Mouse (Mus musculus) stomach, postnatal 0 days (tissue): ENCODE measurements around the gene Kansl2.

ENCODE experiments used
- CTCF ChIP-seq: IDR thresholded peaks from 2 replicates; pipeline ENCODE4 v1.5.1; 2016; ENCODE audit warnings: antibody characterized with exemption, low read depth, mild to moderate bottlenecking, moderate library complexity
- EP300 ChIP-seq: optimal IDR thresholded peaks from 2 replicates; pipeline ENCODE3; 2016; ENCODE audit warnings: antibody characterized with exemption

GRCm38 (mm10) chr15:98476281-98476680, 57.8 kb downstream of the Kansl2 start:
- TF ChIP-seq CTCF (no peak), EP300 (no peak)
